Mouse (Mus musculus): Measurements from ENCODE around the gene Tle2. TPM values are rescaled to one million over a fixed set of nuclear protein-coding genes. Genes with fewer than 3 reads are reported as not detected.

The Tle2 gene
- 17.8 and 17.9 TPM in 2 replicates for polyA plus RNA-seq (2016; fragmentation: Nextera tagmentation; extraction: Ambion mirVana)

GRCm38 (mm10) chr10:81574081-81575056, at the start of gene Tle2:
Gene Tle2 (plus strand): TSS chr10:81574561.
- H3K27ac ChIP-seq (replicated peaks): peak within 1 kb of the TSS; percentile 43
- H3K4me2 ChIP-seq (replicated peaks): peak within 1 kb of the TSS; percentile 63
- H3K36me3 ChIP-seq: no peaks in the 10 kb centered on the region
- H3K9ac ChIP-seq (replicated peaks): peak within 1 kb of the TSS; percentile 52
- ATAC-seq (ENCODE audit: low FRiP score, low read depth): no peak
- H3K27me3 ChIP-seq: peaks cover 78% of the 10 kb centered on the region
- H3K4me1 ChIP-seq: peaks cover 58% of the 10 kb centered on the region
- no peaks in the 10 kb centered on the region for H3K9me3 ChIP-seq
- peak within 1 kb of the TSS; percentile 47 for H3K4me3 ChIP-seq
- 18% methylated on average over 10 of the region's 10 CpGs for WGBS

GRCm38 (mm10) chr10:81525017-81525694, 49.2 kb upstream of the Tle2 start:
- H3K9me3 ChIP-seq: no peaks in the 10 kb centered on the region
- H3K4me2 ChIP-seq (replicated peaks): no peak overlapping the region
- no peak for ATAC-seq (ENCODE audit: low FRiP score, low read depth)
- peaks cover 12% of the 10 kb centered on the region for H3K27me3 ChIP-seq
- H3K4me1 ChIP-seq: no peaks in the 10 kb centered on the region
- no peak overlapping the region for H3K4me3 ChIP-seq
- H3K9ac ChIP-seq (replicated peaks): no peak overlapping the region
- no peak overlapping the region for H3K27ac ChIP-seq (replicated peaks)
- WGBS: 64% methylated on average over 11 of the region's 13 CpGs
- H3K36me3 ChIP-seq: peaks cover 16% of the 10 kb centered on the region

GRCm38 (mm10) chr10:81526779-81527178, 47.6 kb upstream of the Tle2 start:
- H3K36me3 ChIP-seq: peaks cover 30% of the 10 kb centered on the region
- WGBS: 21% methylated on average over 14 of the region's 14 CpGs
- no peak overlapping the region for H3K4me3 ChIP-seq
- peaks cover 12% of the 10 kb centered on the region for H3K27me3 ChIP-seq
- ATAC-seq (ENCODE audit: low FRiP score, low read depth): no peak
- no peak overlapping the region for H3K27ac ChIP-seq (replicated peaks)
- no peak overlapping the region for H3K9ac ChIP-seq (replicated peaks)
- H3K9me3 ChIP-seq: no peaks in the 10 kb centered on the region
- H3K4me1 ChIP-seq: no peaks in the 10 kb centered on the region
- H3K4me2 ChIP-seq (replicated peaks): no peak overlapping the region

DNA sequence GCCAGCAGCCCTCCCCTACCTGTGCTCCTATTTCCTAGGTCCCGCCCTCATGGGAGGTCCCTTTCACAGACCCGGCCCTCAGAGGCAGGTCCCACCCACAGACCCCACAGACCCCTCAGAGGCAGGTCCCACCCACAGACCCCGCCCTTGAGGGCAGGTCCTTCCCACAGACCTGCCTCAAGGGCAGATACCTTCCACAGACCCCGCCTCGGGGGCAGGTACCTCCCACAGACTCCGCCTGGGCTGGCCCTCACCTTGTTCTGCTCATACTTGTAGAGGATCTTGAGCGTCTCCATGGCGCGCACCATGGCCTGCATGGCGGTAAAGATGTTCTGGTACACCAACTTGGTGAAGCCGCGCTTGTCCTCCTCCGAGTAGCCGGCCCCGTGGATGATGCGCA, 39.5 kb upstream of the Tle2 start:
- Histone ChIP-seq H3K9ac (replicated peaks) (no peak overlapping the region), H3K36me3 (peaks cover 55% of the 10 kb centered on the region), H3K4me1 (0 out of 2 replicates have a peak, but pooled peaks cover 2% of the 10 kb centered on the region), H3K27me3 (no peaks in the 10 kb centered on the region), H3K4me2 (replicated peaks) (no peak overlapping the region), H3K9me3 (no peaks in the 10 kb centered on the region), H3K27ac (replicated peaks) (no peak overlapping the region), H3K4me3 (no peak overlapping the region)
- ATAC-seq (ENCODE audit: low FRiP score, low read depth): no peak
- WGBS: 64% methylated on average over 16 of the region's 16 CpGs

GRCm38 (mm10) chr10:81536734-81537133, 37.6 kb upstream of the Tle2 start:
- Histone ChIP-seq H3K9me3 (no peaks in the 10 kb centered on the region), H3K9ac (replicated peaks) (no peak overlapping the region), H3K36me3 (peaks cover 40% of the 10 kb centered on the region), H3K4me1 (peaks cover 3% of the 10 kb centered on the region; the same call in 1 of the 2 replicates), H3K27me3 (no peaks in the 10 kb centered on the region), H3K27ac (replicated peaks) (no peak overlapping the region), H3K4me3 (no peak overlapping the region), H3K4me2 (replicated peaks) (no peak overlapping the region)
- ATAC-seq (ENCODE audit: low FRiP score, low read depth): no peak
- 75% methylated on average over 6 of the region's 6 CpGs for WGBS

DNA sequence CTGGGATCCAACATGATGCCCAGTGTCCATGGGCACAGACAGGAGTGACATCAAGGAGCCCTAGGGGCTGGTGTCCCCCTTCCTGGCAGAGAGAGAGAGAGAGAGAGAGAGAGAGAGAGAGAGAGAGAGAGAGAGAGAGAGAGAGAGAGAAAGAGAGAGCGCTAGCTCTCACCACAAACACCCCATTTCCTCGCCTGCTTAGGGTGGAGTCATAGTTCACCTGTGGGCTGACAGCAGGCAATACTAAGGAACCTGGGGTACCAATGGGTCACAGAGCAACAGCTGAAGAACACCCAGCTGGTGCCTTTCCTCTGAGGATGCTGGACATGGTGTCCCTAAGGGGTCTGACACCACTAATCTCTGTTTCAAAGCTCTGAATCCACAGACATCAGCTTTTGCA, 36.9 kb upstream of the Tle2 start:
- Histone ChIP-seq H3K4me1 (peaks cover 10% of the 10 kb centered on the region), H3K27ac (replicated peaks) (no peak overlapping the region), H3K4me2 (replicated peaks) (no peak overlapping the region), H3K9me3 (no peaks in the 10 kb centered on the region), H3K4me3 (no peak overlapping the region), H3K27me3 (no peaks in the 10 kb centered on the region), H3K36me3 (peaks cover 35% of the 10 kb centered on the region), H3K9ac (replicated peaks) (no peak overlapping the region)
- ATAC-seq (ENCODE audit: low FRiP score, low read depth): no peak
- WGBS: 87% methylated on average over 2 of the region's 2 CpGs

GRCm38 (mm10) chr10:81538321-81539048, 35.9 kb upstream of the Tle2 start:
- ATAC-seq (ENCODE audit: low FRiP score, low read depth): no peak
- Histone ChIP-seq H3K9ac (replicated peaks) (no peak overlapping the region), H3K9me3 (no peaks in the 10 kb centered on the region), H3K27ac (replicated peaks) (no peak overlapping the region), H3K4me1 (peaks cover 21% of the 10 kb centered on the region), H3K27me3 (no peaks in the 10 kb centered on the region), H3K36me3 (peaks cover 24% of the 10 kb centered on the region; the same call in 1 of the 2 replicates), H3K4me2 (replicated peaks) (no peak overlapping the region), H3K4me3 (no peak overlapping the region)
- WGBS: 92% methylated on average over 3 of the region's 3 CpGs

DNA sequence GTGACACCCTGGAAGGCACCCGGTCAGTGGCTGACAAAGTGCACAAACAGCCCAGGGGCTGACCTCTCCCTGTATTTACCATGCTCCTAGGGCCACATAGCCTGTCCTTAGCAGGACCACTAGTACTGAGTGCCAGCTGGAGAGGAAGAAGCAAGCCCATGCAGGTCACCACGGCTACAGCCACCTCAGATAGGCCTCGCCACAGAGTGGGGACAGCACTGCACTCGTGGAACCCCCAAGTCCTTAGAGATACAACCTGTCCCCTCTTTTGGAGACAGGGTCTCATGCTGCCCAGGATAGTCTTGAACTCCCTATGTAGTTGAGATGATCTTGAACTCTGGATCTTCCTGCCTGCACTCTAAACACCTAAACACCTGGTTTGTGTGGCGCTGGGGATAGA, 33.0 kb upstream of the Tle2 start:
- H3K4me3 ChIP-seq: no peak overlapping the region
- WGBS: 86% methylated on average over 5 of the region's 5 CpGs
- no peak overlapping the region for H3K9ac ChIP-seq (replicated peaks)
- peaks cover 10% of the 10 kb centered on the region; the same call in 1 of the 2 replicates for H3K36me3 ChIP-seq
- no peaks in the 10 kb centered on the region for H3K27me3 ChIP-seq
- no peak for ATAC-seq (ENCODE audit: low FRiP score, low read depth)
- H3K4me1 ChIP-seq: peaks cover 32% of the 10 kb centered on the region
- H3K9me3 ChIP-seq: no peaks in the 10 kb centered on the region
- no peak overlapping the region for H3K27ac ChIP-seq (replicated peaks)
- no peak overlapping the region for H3K4me2 ChIP-seq (replicated peaks)

- Histone ChIP-seq H3K9me3 (no peaks in the 10 kb centered on the region), H3K36me3 (peaks cover 10% of the 10 kb centered on the region; the same call in 1 of the 2 replicates), H3K9ac (replicated peaks) (no peak overlapping the region), H3K4me3 (no peak overlapping the region), H3K4me2 (replicated peaks) (no peak overlapping the region), H3K27ac (replicated peaks) (no peak overlapping the region), H3K4me1 (peaks cover 32% of the 10 kb centered on the region), H3K27me3 (no peaks in the 10 kb centered on the region)
- ATAC-seq (ENCODE audit: low FRiP score, low read depth): no peak
- WGBS: 82% methylated on average over 10 of the region's 10 CpGs
Observed at GRCm38 (mm10) chr10:81541803-81542202, 32.6 kb upstream of the Tle2 start.

DNA sequence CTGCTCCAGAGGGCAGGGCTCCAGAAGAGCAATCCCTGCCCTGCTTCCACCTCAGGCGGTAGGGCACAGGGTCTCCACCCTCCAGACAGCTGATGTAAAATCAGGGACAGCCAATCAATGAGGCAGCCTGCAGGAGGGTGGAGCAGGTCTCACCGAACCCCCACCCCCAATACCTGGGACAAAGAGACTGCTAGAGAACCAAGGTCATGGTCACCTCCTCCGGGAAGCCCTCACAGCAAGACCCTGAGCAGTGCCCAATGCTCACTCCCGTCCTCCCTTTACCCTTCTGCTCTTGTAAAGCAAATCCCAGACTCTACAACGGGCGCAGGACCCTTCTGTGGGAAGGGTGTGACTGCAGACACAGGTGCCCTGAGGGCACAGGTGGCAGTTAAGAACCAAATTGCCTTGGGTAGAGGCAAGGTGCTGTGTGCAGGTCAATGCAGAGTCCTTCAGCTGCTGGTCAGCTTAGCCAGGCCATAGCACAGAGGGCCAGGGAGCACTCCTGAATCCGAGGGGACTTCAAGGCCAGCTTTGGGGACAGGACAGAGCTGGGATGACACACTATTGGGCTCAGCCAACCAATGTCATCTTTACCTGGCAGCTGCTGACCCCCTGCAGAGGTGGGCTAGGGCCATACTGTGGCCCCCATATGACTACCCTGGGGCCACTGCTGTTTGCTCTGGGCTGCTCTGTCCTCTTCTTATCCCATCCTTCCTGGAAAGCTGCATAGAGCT, 31.5 kb upstream of the Tle2 start:
- Histone ChIP-seq H3K9me3 (no peaks in the 10 kb centered on the region), H3K27ac (replicated peaks) (no peak overlapping the region), H3K4me1 (peaks cover 32% of the 10 kb centered on the region), H3K27me3 (no peaks in the 10 kb centered on the region), H3K4me2 (replicated peaks) (peak overlapping the region; percentile 98), H3K9ac (replicated peaks) (peak overlapping the region; percentile 93), H3K4me3 (peak overlapping the region; percentile 94), H3K36me3 (peaks cover 6% of the 10 kb centered on the region; the same call in 1 of the 2 replicates)
- WGBS: 77% methylated on average over 7 of the region's 7 CpGs
- ATAC-seq (ENCODE audit: low FRiP score, low read depth): no peak

DNA sequence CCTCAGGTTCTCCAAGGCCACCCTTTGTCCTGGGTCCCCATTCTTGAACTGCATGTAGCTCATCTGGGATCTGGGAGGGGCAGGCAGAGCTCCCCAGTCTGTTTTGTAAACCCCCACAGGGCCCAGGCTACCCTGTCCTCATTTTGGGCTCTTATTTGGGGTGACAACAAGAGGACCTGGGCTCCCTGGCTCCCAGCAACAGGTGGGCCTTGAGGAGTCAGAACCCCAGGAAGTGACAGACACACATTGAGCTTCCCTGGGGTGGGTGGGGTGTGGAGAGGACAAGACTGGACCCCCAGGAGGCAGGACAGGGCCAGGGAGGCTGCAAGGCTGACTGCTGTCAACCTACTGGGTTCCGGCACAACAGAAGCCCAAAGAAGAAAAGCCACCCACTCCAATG, 30.7 kb upstream of the Tle2 start:
- Histone ChIP-seq H3K4me3 (peak overlapping the region; percentile 94), H3K36me3 (peaks cover 5% of the 10 kb centered on the region; the same call in 1 of the 2 replicates), H3K9ac (replicated peaks) (peak overlapping the region; percentile 93), H3K27me3 (no peaks in the 10 kb centered on the region), H3K27ac (replicated peaks) (no peak overlapping the region), H3K4me1 (peaks cover 32% of the 10 kb centered on the region), H3K4me2 (replicated peaks) (peak overlapping the region; percentile 98), H3K9me3 (no peaks in the 10 kb centered on the region)
- WGBS: 70% methylated on average over 1 of the region's 1 CpGs
- no peak for ATAC-seq (ENCODE audit: low FRiP score, low read depth)
